1 mouse cellular context compared by ENCODE assay signal in the genomic region with DNA sequence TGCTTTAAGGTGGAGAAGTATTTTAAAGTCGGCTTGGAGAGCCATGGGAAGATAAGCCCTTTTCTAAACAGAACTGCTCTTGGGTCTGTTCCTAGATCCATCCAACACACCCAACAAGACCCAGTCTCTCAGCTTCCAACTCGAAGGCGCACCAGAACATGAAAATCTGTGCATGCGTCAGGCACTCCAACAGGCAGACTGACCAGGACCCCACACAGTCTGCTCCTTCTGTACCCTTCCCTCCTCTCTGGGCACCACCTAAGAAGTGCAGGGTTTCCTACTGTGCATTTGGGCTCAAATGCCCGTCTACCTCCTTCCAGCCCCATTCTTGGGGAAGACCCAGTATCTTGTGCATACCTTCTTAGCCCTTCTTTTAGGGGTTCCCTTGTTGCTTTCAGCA.
TF ChIP-seq lines count a peak whose summit lies in the region.

No protein-coding gene starts in this region.

TF ChIP-seq in MEL, 35 proteins besides CTCF, POLR2A, EP300 and RAD21 (continued from another document):
- TF ChIP-seq USF1 (IDR thresholded peaks at IDR 0.05; ENCODE audit: low read depth, low read length) (no peak), MEF2A (IDR thresholded peaks at IDR 0.05; ENCODE audit: extremely low read depth, insufficient replicate concordance, low read depth, low read length, poor library complexity, severe bottlenecking) (no peak), CHD2 (IDR thresholded peaks at IDR 0.05; ENCODE audit: low read length) (no peak)
TF ChIP-seq in MEL: peak in this region for 1.
